Mouse (Mus musculus) cerebellum, adult 11 months (tissue): ENCODE data around the gene Lrrtm4.

ENCODE experiments used
- DNase-seq: peaks from one replicate; pipeline ENCODE4 v3.0.0; 2022

Gene Lrrtm4

GRCm38 (mm10) chr6:80760641-80761204, 742.0 kb downstream of the Lrrtm4 start:
- DNase-seq, result no peak

GRCm38 (mm10) chr6:80786282-80786681, 767.6 kb downstream of the Lrrtm4 start:
- no peak for DNase-seq

- no peak for DNase-seq
Measured at GRCm38 (mm10) chr6:80823753-80824152, 805.1 kb downstream of the Lrrtm4 start.

GRCm38 (mm10) chr6:80839784-80840183, 821.1 kb downstream of the Lrrtm4 start:
- no peak for DNase-seq

- DNase-seq, result no peak
Measured at GRCm38 (mm10) chr6:80845294-80845693, 826.6 kb downstream of the Lrrtm4 start.

- no peak for DNase-seq
Measured at GRCm38 (mm10) chr6:80856910-80857543, 838.4 kb downstream of the Lrrtm4 start.
